Mouse (Mus musculus) splenic B cell, adult 2 months (primary cell): ENCODE measurements around the gene Tnfaip6.

Experiments used
- DNase-seq: peaks from one replicate; pipeline ENCODE4 v3.0.0-alpha.2; 2011; ENCODE audit warnings: low read depth, low spot score
- H3K27me3 ChIP-seq: 2 replicates; pipeline ENCODE4 v1.6.1; 2012; ENCODE audit warnings: mild to moderate bottlenecking, low read length, moderate library complexity, mixed read lengths; ENCODE audit not compliant: control insufficient read depth, poor library complexity, insufficient read depth, severe bottlenecking
- H3K36me3 ChIP-seq: 2 replicates; pipeline ENCODE4 v1.6.1; 2012; ENCODE audit warnings: mild to moderate bottlenecking, low read length, moderate library complexity, mixed read lengths; ENCODE audit not compliant: control insufficient read depth, poor library complexity, insufficient read depth, severe bottlenecking

Gene Tnfaip6

DNA sequence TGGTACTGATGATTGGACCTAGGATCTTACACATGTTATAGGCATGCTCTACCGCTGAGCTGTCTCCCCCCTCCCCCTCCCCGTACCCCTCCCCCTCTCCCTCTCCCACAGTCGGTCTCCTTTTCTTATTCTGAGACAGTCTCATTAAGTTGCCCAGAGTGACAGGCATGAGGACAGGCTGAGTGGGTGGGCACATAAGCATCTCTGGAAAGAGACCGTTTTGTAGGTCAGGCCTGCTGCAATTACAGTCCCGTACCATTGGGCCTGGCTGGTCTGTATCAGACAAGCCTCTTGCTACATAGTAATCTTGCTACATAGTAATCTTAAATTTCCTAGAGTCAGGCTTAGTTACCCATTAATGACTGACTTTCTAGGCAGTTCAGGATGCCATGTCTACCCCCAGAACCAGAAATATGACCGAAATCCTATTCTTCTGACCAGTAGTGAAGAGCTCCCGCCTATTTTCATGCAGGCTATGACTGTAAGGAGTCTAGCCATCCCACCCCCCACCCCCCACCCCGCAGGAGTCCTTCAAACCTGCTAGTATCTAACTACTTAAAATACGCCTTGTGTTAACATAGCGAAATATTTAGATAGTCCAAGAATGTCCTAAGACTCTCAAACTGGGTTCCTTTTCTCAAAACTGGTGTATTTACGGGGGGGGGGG lies 747 bp upstream of the Tnfaip6 start:
- DNase-seq = no peak
- H3K27me3 ChIP-seq = no peaks in the 10 kb centered on the region; the same call in 1 of the 2 replicates
- H3K36me3 ChIP-seq = no peaks in the 10 kb centered on the region

DNA sequence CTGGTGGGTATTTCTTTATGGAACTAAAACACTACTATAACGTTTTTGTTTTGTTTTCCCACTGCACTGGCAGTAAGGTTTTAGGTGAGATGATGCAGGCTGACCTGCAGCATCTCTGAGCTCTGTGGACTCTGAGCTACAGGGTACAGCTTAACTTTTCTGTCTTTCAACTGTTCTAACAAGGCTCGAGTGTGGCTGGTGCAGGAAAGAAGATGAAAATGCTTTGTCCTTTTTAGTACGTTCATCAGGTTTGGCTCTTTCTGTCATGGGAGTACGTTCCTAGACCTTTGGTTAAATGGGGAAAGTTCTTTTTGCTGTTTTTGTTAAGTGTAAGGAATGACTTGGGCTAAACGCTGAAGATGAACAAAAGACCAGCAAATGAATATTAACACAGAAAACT lies 749 bp downstream of the Tnfaip6 start:
- no peak for DNase-seq
- Histone ChIP-seq H3K27me3 (no peaks in the 10 kb centered on the region; the same call in 1 of the 2 replicates), H3K36me3 (no peaks in the 10 kb centered on the region)

DNA sequence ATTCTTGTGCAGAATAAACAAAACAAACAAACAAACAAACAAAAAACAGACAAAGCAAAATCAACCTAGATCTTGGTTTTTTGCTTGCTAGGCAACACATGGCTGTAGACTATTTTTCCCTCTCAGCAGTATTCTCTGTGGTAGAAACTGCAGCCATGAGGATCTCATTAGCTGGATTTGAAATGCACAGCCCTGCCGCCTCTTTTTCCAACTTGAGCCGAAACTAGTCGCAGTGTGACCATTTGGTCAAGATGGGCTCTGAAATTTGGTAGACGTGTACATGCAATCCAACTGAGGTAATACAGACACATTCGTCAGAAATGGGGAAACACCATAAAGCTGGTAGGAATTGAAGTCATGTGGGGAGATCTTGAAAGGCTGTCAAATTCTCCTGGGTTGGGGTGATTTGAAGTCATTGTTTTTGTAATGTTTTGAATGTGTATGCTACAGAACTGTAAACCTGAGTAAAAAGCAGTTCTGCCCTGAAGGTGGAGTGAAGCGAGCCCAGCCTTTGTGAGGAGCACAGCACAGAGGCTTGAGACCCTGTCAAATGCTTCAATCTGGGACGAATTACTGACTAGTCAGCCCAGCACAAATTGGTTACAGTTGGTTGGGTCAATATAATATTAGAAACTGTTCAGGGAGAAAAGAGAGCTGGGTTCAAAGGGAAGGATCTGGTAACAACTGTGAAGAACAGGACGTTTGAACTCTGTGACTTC lies 1.4 kb downstream of the Tnfaip6 start:
- DNase-seq = no peak
- Histone ChIP-seq H3K36me3 (no peaks in the 10 kb centered on the region), H3K27me3 (no peaks in the 10 kb centered on the region; the same call in 1 of the 2 replicates)

DNA sequence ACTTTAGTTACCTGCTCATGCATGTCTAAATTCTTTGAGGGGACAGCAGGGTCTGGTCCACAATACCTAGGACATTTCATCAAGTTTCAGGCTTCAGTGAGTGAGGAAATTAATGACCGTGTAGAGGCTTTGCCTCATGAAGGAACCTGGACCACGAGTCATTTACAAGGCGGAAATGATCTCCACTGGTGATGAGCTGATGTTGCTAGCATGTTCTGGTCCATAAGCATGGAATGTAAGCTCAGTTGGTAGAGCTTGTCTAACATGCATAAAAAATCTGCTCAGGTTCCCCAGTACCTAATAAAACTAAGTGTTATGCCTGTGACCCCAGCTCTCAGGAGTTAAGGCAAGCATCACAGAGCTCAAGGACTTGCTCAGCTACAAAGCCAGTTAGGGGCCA lies 4.3 kb downstream of the Tnfaip6 start:
- no peak for DNase-seq
- no peaks in the 10 kb centered on the region; the same call in 1 of the 2 replicates for H3K27me3 ChIP-seq
- H3K36me3 ChIP-seq = no peaks in the 10 kb centered on the region

DNA sequence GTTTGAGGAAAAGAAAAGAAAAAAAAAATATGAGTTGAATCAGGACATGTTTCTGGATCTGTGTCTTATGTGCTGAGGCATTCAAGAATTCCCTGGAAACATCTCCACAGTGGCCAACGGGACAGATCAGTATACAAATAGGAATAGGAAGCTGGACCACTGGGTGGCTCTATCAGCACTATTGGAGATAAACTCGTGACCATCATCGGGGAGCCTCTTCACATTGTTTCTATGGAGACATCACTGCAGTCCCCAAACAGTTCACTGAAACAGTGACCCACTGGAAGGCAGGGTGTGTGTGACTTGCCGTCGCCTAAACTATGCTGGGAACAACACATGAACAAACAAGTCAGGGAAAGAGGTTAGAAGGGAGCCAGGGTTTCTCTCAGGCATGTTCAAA lies 4.9 kb downstream of the Tnfaip6 start:
- DNase-seq = no peak

DNA sequence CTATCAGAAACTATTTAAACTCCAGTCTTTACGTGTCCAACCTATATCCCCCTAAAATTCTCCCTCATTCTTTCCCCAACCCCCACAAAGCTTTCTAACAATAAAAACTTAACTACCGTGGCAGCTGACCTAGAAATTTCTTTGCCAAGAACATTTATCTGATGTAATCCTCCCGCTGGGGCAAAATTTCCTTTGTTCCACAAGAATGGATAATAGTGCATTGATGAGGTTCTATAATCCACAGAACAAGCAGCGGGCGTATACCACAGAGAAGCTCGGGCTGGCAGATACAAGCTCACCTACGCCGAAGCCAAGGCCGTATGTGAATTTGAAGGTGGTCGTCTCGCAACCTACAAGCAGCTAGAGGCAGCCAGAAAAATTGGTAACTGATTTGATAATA lies 5.7 kb downstream of the Tnfaip6 start:
- Histone ChIP-seq H3K36me3 (no peaks in the 10 kb centered on the region), H3K27me3 (no peaks in the 10 kb centered on the region)
- DNase-seq = no peak

More for the DNA sequence above, 4.9 kb downstream of the Tnfaip6 start:
- Histone ChIP-seq H3K36me3 (no peaks in the 10 kb centered on the region), H3K27me3 (no peaks in the 10 kb centered on the region; the same call in 1 of the 2 replicates)

DNA sequence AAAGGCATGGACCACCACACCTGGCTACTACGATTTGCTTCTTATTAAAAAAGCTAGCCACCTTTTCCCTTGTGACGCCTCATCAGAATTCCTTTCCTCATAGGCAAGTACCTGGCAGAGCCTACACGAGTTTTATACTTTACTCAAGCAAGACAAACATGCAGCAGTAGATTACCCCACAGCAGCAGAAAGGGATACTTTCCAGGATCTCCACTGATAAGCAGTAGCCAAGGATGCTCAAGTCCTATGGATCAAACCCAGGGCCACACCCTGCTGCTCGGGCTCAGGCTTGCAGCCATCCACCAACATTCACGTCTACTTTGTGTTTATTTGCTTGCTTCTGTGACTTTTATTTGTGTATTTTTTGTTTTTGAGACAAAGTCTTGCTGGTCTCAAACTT lies 8.2 kb downstream of the Tnfaip6 start:
- DNase-seq = no peak
- H3K27me3 ChIP-seq = no peaks in the 10 kb centered on the region
- H3K36me3 ChIP-seq = no peaks in the 10 kb centered on the region

DNA sequence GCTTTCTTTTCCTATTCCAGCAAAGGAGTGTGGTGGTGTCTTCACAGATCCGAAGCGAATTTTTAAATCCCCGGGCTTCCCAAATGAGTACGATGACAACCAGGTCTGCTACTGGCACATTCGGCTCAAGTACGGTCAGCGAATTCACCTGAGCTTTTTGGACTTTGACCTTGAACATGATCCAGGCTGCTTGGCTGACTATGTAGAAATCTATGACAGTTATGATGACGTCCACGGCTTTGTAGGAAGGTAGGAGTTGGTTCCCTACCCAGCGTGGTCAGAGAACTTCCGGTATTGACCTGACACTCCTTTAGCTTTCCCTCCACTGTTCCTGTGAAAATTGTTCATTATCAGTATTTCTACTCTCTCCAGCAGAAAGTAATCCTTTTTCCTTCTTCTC lies 13.0 kb downstream of the Tnfaip6 start:
- Histone ChIP-seq H3K27me3 (no peaks in the 10 kb centered on the region; the same call in 1 of the 2 replicates), H3K36me3 (no peaks in the 10 kb centered on the region)
- DNase-seq = no peak

DNA sequence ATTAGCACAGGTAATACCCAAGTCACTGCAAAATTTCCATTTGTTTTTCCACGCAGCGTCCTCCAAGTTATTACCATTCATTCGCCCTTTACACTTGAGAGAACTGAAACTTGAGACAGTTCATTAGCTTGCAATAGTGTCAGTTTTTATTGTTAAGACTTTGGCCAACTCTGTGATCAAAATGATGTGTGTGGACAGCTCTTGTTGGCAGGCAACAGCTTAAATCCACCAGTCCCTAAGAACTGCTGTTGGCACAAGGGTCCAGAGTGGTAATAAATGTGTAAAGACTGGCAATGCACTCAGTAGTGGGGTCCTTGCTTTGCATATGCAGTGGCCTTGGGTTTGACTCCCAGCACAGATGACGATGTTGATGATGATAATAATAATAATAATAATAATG lies 14.5 kb downstream of the Tnfaip6 start:
- H3K27me3 ChIP-seq = no peaks in the 10 kb centered on the region; the same call in 1 of the 2 replicates
- DNase-seq = no peak
- H3K36me3 ChIP-seq = no peaks in the 10 kb centered on the region

DNA sequence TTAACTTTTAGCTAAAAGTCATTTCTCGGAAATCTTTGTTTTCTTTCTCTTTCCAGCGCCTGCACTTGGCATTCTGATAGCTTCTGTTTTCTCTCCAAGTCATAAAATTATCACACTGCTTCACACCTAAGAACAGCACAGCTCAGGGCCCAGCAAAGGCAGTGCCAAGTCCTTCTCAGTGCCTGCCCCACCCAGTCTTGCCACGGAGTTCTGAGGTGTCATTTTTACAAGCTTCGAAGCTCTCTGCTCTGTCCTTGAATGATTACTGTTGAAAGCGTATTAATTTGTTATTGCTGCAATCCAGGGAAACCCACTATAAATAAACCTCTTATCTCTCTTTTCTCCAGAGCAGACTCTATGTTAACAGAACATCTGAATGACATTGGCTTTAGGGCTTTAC lies 15.7 kb downstream of the Tnfaip6 start:
- no peaks in the 10 kb centered on the region for H3K36me3 ChIP-seq
- no peaks in the 10 kb centered on the region; the same call in 1 of the 2 replicates for H3K27me3 ChIP-seq
- DNase-seq = no peak

DNA sequence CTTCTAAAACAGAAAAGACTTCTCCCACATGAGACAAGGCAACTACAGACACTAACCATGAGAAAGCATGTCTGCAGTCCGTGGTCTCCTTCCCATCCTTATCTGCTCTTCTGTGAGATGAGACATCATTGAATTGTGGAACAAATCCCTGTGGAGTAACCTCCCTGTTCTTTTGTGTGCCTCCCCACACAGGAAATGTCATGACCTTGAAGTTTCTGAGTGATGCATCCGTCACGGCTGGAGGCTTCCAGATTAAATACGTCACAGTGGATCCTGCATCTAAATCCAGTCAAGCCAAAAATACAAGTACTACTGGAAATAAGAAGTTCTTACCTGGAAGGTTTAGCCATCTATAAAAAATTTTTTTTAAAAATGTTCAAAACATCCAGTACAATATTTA lies 17.8 kb downstream of the Tnfaip6 start:
- DNase-seq = no peak
- Histone ChIP-seq H3K27me3 (no peaks in the 10 kb centered on the region; the same call in 1 of the 2 replicates), H3K36me3 (no peaks in the 10 kb centered on the region)

DNA sequence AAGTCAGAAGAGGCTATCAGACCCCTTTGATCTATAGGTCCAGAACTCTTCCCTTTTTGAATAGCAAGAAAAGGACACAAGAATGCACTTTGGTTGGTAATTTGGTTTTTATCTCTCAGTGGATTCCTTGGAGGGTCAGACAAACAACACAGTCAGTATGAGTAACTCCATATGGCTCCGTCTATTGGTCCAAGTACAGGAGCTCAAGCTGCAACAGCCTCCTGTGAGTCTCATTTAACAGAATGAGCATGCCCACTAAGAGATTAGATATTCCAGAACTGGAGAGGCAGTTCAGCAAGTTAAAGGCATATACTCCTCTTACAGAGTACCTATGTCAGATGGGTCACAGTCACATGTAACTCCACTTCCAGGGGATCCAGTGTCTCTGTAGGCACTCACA lies 19.3 kb downstream of the Tnfaip6 start:
- no peak for DNase-seq
- Histone ChIP-seq H3K36me3 (no peaks in the 10 kb centered on the region), H3K27me3 (no peaks in the 10 kb centered on the region; the same call in 1 of the 2 replicates)

DNA sequence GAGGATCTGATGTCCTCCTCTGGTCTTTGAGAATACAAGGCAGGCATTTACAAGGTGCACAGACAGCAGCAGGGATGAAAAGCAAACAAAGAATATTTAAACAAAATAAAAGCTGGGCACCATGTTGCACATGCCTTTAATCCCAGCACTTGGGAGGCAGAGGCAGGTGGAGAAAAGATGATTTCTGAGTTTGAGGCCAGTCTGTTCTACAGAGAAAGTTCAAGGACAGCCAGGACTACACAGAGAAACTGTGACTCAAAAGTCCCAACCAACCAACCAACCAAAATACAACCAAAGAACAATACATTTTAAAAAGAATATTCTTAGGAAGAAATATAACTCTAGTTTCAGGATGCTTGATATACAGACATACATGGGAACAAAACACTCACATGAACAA lies 19.9 kb downstream of the Tnfaip6 start:
- DNase-seq = no peak

DNA sequence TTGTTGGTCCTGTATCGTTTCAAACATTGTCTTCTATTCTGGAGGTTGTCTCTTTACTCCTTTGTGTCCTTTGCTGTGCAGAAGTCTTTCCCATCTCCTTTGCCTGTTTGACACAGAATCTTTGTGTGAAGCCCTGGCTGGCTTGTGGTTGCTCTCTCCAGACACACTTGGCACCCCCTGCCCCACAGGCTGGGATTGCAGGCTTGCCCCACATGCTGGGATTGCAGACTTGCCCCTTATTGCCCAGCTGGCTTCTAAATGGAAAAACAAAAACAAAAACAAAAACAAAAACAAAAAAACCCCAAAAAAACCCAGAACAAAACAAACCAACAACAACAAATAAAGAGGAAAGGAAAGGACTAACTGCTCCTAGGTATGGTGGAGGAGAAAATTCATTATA lies 30.8 kb downstream of the Tnfaip6 start:
- Histone ChIP-seq H3K36me3 (no peaks in the 10 kb centered on the region), H3K27me3 (no peaks in the 10 kb centered on the region)
- DNase-seq = no peak

More for the DNA sequence above, 19.9 kb downstream of the Tnfaip6 start:
- no peaks in the 10 kb centered on the region; the same call in 1 of the 2 replicates for H3K27me3 ChIP-seq
- H3K36me3 ChIP-seq = no peaks in the 10 kb centered on the region

DNA sequence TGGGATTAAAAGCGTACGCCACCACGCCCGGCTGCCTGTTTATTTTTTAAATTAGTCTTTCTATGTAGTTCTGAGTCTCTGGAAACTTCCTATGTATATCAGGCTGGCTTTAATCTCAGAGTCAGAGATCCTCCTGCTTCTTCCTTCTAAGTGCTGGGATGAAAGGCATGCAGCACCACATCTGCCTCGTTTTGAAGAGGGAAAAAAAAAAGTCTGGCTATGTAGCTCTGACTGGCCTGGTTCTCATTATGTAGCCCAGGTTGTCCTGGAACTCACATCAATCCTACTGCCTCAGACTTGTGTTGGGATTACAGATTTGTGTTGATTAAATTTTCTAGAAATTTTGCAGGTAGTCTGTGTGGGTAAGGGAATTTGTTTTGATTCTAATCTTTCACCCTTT lies 33.0 kb downstream of the Tnfaip6 start:
- DNase-seq = no peak
- Histone ChIP-seq H3K36me3 (no peaks in the 10 kb centered on the region), H3K27me3 (no peaks in the 10 kb centered on the region)
